Mouse (Mus musculus) right cerebral cortex, postnatal 14 days (tissue): Measurements from ENCODE around the gene Rab31.
A peak's percentile ranks its signal among the peaks of the same experiment; 100 is the strongest.

Experiments
- DNase-seq: peaks from one replicate; pipeline ENCODE4 v3.0.0; 2022

Rab31 gene

GRCm38 (mm10) chr17:65782551-65783141, 10.1 kb upstream of the Rab31 start, which contains the start of gene Ppp4r1:
Ppp4r1 (plus strand) TSS chr17:65782573.
- DNase-seq = peak; percentile 78

GRCm38 (mm10) chr17:65780970-65781369, 8.4 kb upstream of the Rab31 start:
- no peak for DNase-seq

GRCm38 (mm10) chr17:65777461-65777860, 4.9 kb upstream of the Rab31 start:
- no peak for DNase-seq

GRCm38 (mm10) chr17:65776228-65776627, 3.7 kb upstream of the Rab31 start:
- no peak for DNase-seq

GRCm38 (mm10) chr17:65774439-65774838, 1.9 kb upstream of the Rab31 start:
- no peak for DNase-seq

- DNase-seq = no peak
These were observed 1.1 kb upstream of the Rab31 start for GRCm38 (mm10) chr17:65773617-65774016.

GRCm38 (mm10) chr17:65770982-65771915, 1.3 kb downstream of the Rab31 start:
- no peak for DNase-seq

GRCm38 (mm10) chr17:65768486-65768885, 4.1 kb downstream of the Rab31 start:
- no peak for DNase-seq

- DNase-seq = no peak
These were observed 9.3 kb downstream of the Rab31 start for GRCm38 (mm10) chr17:65763221-65763620.

- DNase-seq = no peak
These were observed 15.4 kb downstream of the Rab31 start for GRCm38 (mm10) chr17:65757150-65757549.

- DNase-seq = no peak
These were observed 16.7 kb downstream of the Rab31 start for GRCm38 (mm10) chr17:65755857-65756256.

GRCm38 (mm10) chr17:65753130-65753529, 19.4 kb downstream of the Rab31 start:
- DNase-seq = no peak

- DNase-seq = no peak
These were observed 22.3 kb downstream of the Rab31 start for GRCm38 (mm10) chr17:65750301-65750700.

- DNase-seq = no peak
These were observed 22.7 kb downstream of the Rab31 start for GRCm38 (mm10) chr17:65749803-65750202.

- no peak for DNase-seq
These were observed 23.6 kb downstream of the Rab31 start for GRCm38 (mm10) chr17:65748997-65749396.

- no peak for DNase-seq
These were observed 26.2 kb downstream of the Rab31 start for GRCm38 (mm10) chr17:65746314-65746713.

- no peak for DNase-seq
These were observed 28.8 kb downstream of the Rab31 start for GRCm38 (mm10) chr17:65743664-65744330.

GRCm38 (mm10) chr17:65742969-65743368, 29.6 kb downstream of the Rab31 start:
- DNase-seq = no peak

GRCm38 (mm10) chr17:65742245-65742905, 30.2 kb downstream of the Rab31 start:
- DNase-seq = no peak

- no peak for DNase-seq
These were observed 31.0 kb downstream of the Rab31 start for GRCm38 (mm10) chr17:65741565-65741964.

GRCm38 (mm10) chr17:65739874-65740725, 32.5 kb downstream of the Rab31 start:
- DNase-seq = no peak

GRCm38 (mm10) chr17:65737622-65738021, 34.9 kb downstream of the Rab31 start:
- DNase-seq = no peak
